Mouse (Mus musculus) urinary bladder, postnatal 0 days (tissue): ENCODE measurements around the gene Dnaja4. TPM values are rescaled to one million over a fixed set of nuclear protein-coding genes. Genes with fewer than 3 reads are reported as not detected.

ENCODE experiments used
- microRNA-seq: library from miRNA; unstranded; fragments of <30 nt; microRNA quantifications from one replicate; pipeline ENCODE4, GENCODE M21; 2016
- polyA plus RNA-seq: library from polyadenylated mRNA; unstranded; fragments of >200 nt; fragmentation: Nextera tagmentation; extraction: Ambion mirVana; gene quantifications from 2 replicates; pipeline ENCODE4 v1.2.1, GENCODE M21; 2015

Gene Dnaja4
- polyA plus RNA-seq = 3.9 and 4.3 TPM in 2 replicates

DNA sequence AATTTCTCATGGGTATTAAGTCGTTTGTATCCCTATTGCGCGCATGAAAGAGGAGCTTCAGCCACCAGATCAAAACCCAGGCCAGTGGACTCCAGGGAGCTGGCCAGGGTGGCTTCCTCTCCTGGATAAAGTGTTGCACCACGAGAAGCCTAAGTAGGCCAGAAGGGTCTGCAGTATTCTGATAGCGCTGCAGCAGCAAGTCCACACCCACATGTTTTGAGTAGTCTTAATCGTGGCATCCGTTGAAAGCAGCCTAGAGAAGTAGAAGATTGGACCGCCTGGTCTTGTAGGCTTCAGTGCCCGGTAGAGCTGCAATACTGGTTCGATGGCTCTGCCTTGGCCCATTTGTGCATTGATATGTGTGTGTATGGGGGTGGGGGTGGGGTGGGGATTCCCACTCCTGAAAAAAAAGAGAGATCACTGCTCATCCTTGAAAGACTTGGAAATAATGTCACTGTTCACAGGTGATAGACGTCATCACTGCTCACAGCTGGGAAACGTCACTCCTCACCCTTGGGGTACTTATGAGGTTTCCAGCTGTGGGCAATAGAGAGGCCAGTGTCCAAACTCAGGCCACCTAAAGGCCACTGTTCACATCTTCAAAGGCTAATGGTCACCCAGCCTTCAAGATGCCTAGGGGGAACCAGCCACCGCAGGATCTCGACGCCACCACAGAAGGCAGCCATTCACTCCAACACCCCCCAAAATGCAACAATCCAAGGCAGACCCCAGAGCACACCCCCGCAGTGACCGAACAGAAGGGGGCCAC lies at the start of gene Dnaja4:
TSS of gene Dnaja4 (plus strand) at position 556 of the 769 bp plus-strand sequence.

DNA sequence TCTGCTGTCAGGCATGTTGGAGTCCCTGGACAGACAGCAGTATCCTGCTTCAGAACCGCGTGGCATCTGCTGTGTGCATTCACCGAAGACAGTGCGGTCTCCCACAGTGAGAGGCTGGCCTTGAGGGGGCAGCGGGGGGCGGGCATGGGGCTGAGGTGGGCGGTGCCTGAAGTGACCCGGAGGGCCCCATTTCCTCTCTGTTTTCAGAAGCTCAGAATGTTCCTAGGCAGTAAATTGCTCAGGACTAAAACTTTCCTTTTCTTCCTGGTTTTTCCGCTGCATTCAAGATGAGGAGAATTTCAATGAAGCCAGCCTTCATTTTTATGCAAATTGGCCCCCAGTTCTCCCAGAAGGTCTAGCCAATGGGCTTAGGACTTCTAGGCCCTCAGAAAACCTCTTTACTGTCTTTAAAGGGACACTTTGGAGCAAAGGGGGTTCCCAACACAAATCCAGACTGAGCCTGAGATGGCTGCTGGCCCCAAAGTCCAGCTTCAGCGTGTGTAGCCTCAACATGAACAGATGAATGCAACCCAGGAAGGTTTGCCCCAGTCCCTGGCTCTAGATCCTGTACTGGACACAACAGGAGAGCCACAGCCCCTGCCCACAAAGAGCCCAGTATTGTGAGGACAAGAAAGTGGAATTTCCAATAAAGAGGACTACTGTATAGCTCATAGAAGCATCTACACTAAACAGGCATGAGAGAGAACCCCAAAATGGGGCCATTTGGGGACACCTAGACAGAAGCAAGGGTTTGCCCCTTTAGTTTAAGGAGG lies 36.9 kb upstream of the Dnaja4 start, which contains the start of gene Acsbg1:
TSS of gene Acsbg1 (minus strand) at position 266 of the 773 bp plus-strand sequence.

DNA sequence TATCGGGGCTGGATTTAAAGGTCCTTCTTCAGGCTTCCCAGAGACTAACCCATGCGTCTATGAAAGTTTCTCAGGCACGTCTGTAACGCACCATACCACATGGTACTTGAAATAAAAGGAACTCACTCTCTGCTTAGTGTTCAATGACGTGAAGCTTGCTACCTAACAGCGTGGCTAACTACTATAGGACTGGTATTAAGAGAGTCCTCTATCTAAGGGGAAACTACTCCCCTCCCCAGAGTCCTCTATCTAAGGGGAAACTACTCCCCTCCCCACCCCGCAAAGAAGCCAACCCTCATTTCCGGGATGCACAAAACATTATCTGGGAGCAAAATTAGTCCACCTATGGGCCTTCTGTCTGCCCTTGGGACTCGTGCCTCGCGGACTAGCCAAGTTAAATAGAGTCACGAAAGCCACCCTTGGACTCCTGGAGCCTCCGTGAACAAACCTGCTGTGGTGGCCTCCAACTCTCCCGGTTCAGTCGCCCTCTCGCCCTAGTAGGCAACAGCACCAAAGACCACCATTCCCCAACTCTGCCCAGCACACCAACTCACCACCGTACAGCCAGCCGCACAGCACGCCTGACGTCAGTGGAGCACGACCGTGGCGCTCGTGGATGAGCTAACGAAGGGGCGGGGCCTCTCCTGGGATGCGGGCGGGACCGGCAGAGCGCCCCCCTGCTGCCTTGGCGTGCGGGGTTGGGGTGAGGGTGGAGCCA lies 35.4 kb downstream of the Dnaja4 start, which contains the start of gene Wdr61:
TSS of gene Wdr61 (minus strand) at position 599 of the 718 bp plus-strand sequence.

DNA sequence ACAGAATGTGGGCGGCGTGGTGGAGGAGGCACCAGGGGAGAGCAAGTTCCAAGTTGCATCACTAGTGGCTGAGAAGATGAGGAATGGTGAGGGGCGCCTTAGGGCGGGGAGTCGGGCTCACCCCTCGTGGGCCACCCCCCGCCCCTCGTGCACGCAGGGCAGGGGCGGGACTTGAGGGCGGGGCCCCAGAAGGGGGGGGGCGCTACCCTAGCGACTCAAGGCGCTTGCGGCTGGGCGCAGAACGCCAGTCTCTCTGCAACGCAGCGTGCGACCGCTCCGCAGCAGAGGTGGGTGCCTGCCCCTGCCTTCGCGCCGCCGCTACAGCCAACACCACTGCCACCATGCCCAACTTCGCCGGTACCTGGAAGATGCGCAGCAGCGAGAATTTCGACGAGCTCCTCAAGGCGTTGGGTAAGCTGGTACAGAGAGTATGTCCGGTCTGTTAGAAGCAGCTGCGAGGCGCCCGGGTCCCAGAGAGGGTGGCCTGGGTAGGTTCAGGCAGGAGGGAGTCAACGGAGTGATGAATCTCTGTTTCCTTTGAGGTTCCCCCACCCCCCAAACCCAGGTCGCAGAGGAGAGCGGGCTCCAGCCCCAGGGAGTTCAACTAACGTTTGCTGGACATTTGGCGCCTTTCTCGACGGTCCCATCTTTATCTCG lies 66.0 kb downstream of the Dnaja4 start, which contains the start of gene Crabp1:
TSS of gene Crabp1 (plus strand) at position 188 of the 657 bp plus-strand sequence.

Small RNA genes lying within 50 kb of the gene (microRNA-seq; reads per million reads assigned to microRNA genes)
- not detected for gene Mir5710

Other genes starting within 250 kb of the Dnaja4 start
- 2.5 and 4.6 TPM in 2 replicates for gene Dmxl2, start 197.2 kb upstream of the Dnaja4 start, polyA plus RNA-seq
- gene Sh2d7, start 159.9 kb upstream of the Dnaja4 start, polyA plus RNA-seq = not detected in 2 replicates
- 3.2 and 3.4 TPM in 2 replicates for gene Cib2, start 138.7 kb upstream of the Dnaja4 start, polyA plus RNA-seq
- 80.0 and 88.4 TPM in 2 replicates for gene Idh3a, start 112.5 kb upstream of the Dnaja4 start, polyA plus RNA-seq
- 1.9 and 3.6 TPM in 2 replicates for gene Acsbg1, start 37.0 kb upstream of the Dnaja4 start, polyA plus RNA-seq
- 129 and 130 TPM in 2 replicates for gene Wdr61, start 35.6 kb downstream of the Dnaja4 start, polyA plus RNA-seq
- 0.43 TPM in 1 of 2 replicates, not detected in the other for gene Crabp1, start 65.9 kb downstream of the Dnaja4 start, polyA plus RNA-seq
- gene Ireb2, start 164.9 kb downstream of the Dnaja4 start, polyA plus RNA-seq = 10.2 and 12.9 TPM in 2 replicates
- gene Hykk, start 218.4 kb downstream of the Dnaja4 start, polyA plus RNA-seq = 1.3 and 1.5 TPM in 2 replicates